Mouse (Mus musculus) hindbrain, embryonic 15.5 days (tissue): Measurements from ENCODE around the gene Saysd1. TPM values are rescaled to one million over a fixed set of nuclear protein-coding genes. Genes with fewer than 3 reads are reported as not detected.
"Not testable (repeated sequence)": the region's sequence is repeated elsewhere in the genome, so short reads cannot be mapped to it uniquely, and the experiment has no call there.

ENCODE experiments used
- ATAC-seq: fragments of 200-750 bp; cut with Nextera tagmentation; 2 replicates; pipeline ENCODE4 v1.8.0; 2017; ENCODE audit warnings: low read depth, moderate number of reproducible peaks, moderate TSS enrichment; ENCODE audit not compliant: low FRiP score
- H3K27ac ChIP-seq: fragments of 300-500 bp; sonication (generic); replicated peaks from 2 replicates; pipeline ENCODE4 v1.5.1; 2015; ENCODE audit warnings: mild to moderate bottlenecking, inconsistent platforms
- H3K27me3 ChIP-seq: fragments of 300-500 bp; sonication (generic); 2 replicates; pipeline ENCODE4 v1.6.1; 2015; ENCODE audit warnings: control low read depth, inconsistent platforms
- H3K36me3 ChIP-seq: fragments of 300-500 bp; sonication (generic); 2 replicates; pipeline ENCODE4 v1.6.1; 2015; ENCODE audit warnings: control low read depth, inconsistent platforms
- H3K4me1 ChIP-seq: fragments of 300-500 bp; sonication (generic); replicated peaks from 2 replicates; pipeline ENCODE4 v1.6.1; 2015; ENCODE audit warnings: control low read depth, inconsistent platforms
- H3K4me2 ChIP-seq: fragments of 300-500 bp; sonication (generic); 2 replicates; pipeline ENCODE4 v1.6.1; 2015; ENCODE audit warnings: moderate library complexity, mild to moderate bottlenecking, inconsistent platforms
- H3K4me3 ChIP-seq: fragments of 300-500 bp; sonication (generic); 2 replicates; pipeline ENCODE4 v1.5.1; 2015; ENCODE audit warnings: mild to moderate bottlenecking, inconsistent platforms
- H3K9ac ChIP-seq: fragments of 300-500 bp; sonication (generic); 2 replicates; pipeline ENCODE4 v1.6.1; 2015; ENCODE audit warnings: inconsistent platforms
- H3K9me3 ChIP-seq: fragments of 300-500 bp; sonication (generic); 2 replicates; pipeline ENCODE4 v1.6.1; 2016; ENCODE audit warnings: control low read depth, inconsistent platforms
- WGBS: fragments of 180-500 bp; shearing (Covaris S2); methylation state at CpG from one replicate; pipeline ENCODE4 v1.1.7; 2015; 5-methylcytosine and 5-hydroxymethylcytosine counted together
- polyA plus RNA-seq: library from polyadenylated mRNA; unstranded; fragments of >200 nt; fragmentation: Nextera tagmentation; extraction: Ambion mirVana; gene quantifications from 2 replicates; pipeline ENCODE4 v1.2.1, GENCODE M21; 2015

The Saysd1 gene
- polyA plus RNA-seq, 1 experiment from 2014 or later = 12.1 TPM

DNA sequence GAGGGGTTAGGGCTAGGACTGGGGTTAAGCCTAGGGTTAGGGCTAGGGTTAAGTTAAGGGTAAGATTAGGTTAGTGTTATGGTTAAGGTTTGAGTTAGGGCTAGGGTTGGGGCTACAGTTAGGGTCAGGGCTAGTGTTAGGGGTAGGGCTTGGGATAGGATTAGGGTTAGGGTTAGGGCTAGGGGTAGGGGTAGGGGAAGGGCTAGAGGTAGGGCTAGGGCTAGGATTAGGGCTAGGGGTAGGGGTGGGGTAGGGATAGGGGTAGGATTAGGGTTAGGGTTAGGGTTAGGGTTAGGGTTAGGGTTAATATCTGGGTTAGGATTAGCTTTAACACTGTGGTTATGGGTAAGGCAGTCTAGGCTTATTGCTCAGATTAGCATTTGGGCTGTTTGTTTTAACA lies 73.6 kb downstream of the Saysd1 start:
- Histone ChIP-seq H3K36me3 (no peaks in the 10 kb centered on the region), H3K4me3 (no peak overlapping the region), H3K9me3 (no peaks in the 10 kb centered on the region), H3K27ac (no peak overlapping the region), H3K9ac (no peak overlapping the region), H3K4me2 (no peak overlapping the region), H3K27me3 (no peaks in the 10 kb centered on the region), H3K4me1 (0 out of 2 replicates have a peak, but pooled peaks cover 3% of the 10 kb centered on the region)
- ATAC-seq = no peak

DNA sequence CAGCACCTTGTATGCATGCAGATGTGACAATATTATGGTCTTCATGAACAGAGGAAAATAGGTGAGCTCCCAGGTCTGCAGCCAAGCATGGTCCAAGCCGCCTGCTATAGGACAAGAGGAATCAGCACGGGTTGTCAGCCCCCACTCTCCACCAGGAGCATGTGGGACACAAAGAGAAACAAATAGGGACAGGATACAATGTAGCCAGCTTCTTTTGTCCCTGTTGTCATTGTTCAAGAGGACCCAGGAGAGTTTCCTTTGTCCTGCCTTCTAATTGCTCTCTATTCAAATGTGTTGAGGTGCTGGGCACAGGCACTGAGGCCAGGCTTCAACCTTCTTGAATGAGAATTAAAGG lies 89.9 kb downstream of the Saysd1 start:
- ATAC-seq = peak; percentile 70
- no peaks in the 10 kb centered on the region for H3K27me3 ChIP-seq
- peaks cover 18% of the 10 kb centered on the region for H3K4me1 ChIP-seq
- H3K4me3 ChIP-seq = no peak overlapping the region
- H3K4me2 ChIP-seq = no peak overlapping the region
- 4% methylated on average over 2 of the region's 2 CpGs for WGBS
- H3K27ac ChIP-seq = peak overlapping the region; percentile 77
- H3K36me3 ChIP-seq = no peaks in the 10 kb centered on the region
- H3K9me3 ChIP-seq = no peaks in the 10 kb centered on the region
- no peak overlapping the region for H3K9ac ChIP-seq

DNA sequence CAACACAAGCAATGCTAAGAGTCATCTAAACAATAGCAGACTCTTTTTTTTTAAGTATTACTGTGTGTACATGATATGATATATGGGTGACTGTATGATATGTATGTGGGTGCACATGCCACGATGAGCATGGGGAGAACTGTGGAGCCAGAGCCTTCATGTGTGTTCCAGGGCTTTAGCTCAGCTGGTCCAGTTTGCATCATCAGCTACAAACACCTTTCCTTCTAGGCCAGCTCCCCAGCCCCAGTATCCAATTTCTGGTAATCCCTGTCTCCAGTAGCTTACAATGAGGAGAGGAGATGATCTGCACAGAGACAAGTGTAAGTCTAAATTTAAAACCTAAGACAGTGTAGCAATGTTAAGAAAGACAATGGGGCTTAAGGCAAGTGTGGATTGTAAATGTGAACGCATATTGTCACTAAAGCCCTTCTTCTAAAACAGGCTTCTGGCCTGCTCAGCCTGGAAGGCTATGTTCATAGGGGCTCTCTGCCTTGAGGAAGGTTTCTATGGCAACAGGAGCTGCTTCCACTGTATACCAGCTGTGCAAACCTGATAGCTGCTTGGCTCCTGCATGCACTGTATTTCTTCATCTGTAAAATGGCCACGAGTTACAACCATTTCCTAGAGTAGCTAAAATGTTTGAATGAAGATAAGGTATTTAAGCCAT lies 90.4 kb downstream of the Saysd1 start:
- H3K9ac ChIP-seq = no peak overlapping the region
- peaks cover 18% of the 10 kb centered on the region for H3K4me1 ChIP-seq
- no peak overlapping the region for H3K4me2 ChIP-seq
- peak overlapping the region; percentile 77 for H3K27ac ChIP-seq
- no peaks in the 10 kb centered on the region for H3K36me3 ChIP-seq
- 31% methylated on average over 3 of the region's 3 CpGs for WGBS
- no peak overlapping the region for H3K4me3 ChIP-seq
- no peaks in the 10 kb centered on the region for H3K9me3 ChIP-seq
- peak; percentile 98 for ATAC-seq
- no peaks in the 10 kb centered on the region for H3K27me3 ChIP-seq

DNA sequence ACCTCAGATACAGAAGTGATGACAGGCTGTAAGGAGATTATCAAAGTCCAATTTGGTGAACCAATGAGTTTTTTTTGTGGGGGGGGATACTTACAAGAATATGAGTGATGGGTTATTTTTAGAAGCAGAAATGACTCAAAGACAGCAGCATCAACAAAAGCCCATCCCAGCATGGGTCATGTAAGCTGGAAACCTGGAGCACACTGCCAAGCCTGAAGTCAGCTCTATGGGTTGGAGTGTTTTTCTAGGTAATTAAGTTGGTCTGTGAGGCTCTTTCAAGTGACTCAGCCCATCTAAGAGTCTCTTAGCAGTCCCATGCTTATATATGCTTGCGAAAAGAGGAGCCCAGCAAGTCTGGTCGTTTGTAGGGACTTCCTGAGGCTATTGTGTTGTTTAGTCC lies 91.0 kb downstream of the Saysd1 start:
- peaks cover 18% of the 10 kb centered on the region for H3K4me1 ChIP-seq
- H3K4me2 ChIP-seq = no peak overlapping the region
- H3K9me3 ChIP-seq = no peaks in the 10 kb centered on the region
- no peak overlapping the region for H3K4me3 ChIP-seq
- WGBS = 54% methylated on average over 2 of the region's 2 CpGs
- H3K27me3 ChIP-seq = no peaks in the 10 kb centered on the region
- no peaks in the 10 kb centered on the region for H3K36me3 ChIP-seq
- H3K27ac ChIP-seq = peak overlapping the region; percentile 77
- no peak for ATAC-seq
- H3K9ac ChIP-seq = no peak overlapping the region

DNA sequence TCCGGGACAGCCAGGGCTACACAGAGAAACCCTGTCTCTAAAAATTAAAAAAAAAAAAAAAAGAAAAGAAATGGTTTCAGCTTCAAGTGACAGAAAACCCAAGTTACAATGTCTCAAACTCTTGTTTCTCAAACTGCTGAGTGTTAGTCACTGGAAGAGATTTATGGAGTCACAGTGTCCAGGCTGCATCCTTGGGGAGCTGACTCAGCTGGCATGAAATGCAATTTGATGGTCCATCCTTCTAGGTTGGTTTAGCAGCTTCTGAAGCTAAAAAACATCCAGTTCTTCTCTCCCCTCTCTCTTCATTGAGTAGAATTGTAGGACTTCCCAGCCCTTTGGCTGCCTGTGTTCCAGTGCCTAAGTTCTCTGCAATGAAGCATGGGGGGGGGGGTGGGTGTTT lies 94.3 kb downstream of the Saysd1 start:
- no peak overlapping the region for H3K27ac ChIP-seq
- no peak for ATAC-seq

DNA sequence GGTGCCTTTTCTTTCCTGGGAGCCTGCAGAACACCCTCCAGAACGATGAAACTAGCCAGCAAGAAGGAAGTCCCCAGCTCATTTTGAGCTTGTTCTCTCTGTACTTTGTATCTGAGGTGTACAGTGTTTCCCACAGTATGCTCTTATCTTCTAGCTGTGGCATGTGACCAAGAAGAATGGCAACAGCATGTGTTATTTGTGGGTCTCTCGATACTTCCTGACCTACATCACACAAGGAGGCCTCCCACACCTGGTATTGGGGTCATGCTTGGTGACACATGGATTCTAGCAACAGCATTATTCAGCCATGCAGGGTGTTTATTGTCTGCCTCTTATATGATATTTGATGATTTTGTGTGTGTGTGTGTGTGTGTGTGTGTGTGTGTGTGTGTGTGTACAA lies 96.5 kb downstream of the Saysd1 start:
- Histone ChIP-seq H3K9me3 (no peaks in the 10 kb centered on the region), H3K4me2 (no peak overlapping the region), H3K27ac (no peak overlapping the region), H3K4me1 (no peaks in the 10 kb centered on the region), H3K9ac (no peak overlapping the region), H3K4me3 (no peak overlapping the region), H3K27me3 (no peaks in the 10 kb centered on the region), H3K36me3 (no peaks in the 10 kb centered on the region)
- ATAC-seq = no peak
- 83% methylated on average over 2 of the region's 2 CpGs for WGBS

More for the DNA sequence above, 94.3 kb downstream of the Saysd1 start:
- Histone ChIP-seq H3K4me2 (no peak overlapping the region), H3K9ac (no peak overlapping the region), H3K36me3 (no peaks in the 10 kb centered on the region), H3K9me3 (no peaks in the 10 kb centered on the region), H3K4me1 (peaks cover 17% of the 10 kb centered on the region), H3K4me3 (no peak overlapping the region), H3K27me3 (no peaks in the 10 kb centered on the region)
- WGBS = 100% methylated on average over 1 of the region's 1 CpGs

DNA sequence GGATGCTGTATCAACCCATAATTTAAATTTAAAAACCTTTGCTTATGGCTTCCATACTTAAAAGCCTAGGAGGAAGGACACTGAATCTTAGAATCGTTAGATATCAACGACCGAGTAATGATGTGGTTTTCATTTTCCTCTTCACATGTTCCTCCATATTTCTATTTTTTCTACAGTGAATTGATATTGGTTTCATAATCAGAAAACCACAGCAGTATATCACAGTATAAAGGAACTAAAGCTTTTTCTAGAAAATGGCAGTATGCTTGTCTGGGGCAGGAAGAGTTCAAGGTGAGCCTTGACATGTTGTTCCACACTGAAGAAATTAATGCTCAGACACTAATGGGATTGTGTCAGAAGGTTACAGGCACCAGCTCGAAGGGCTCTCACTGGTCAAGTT lies 97.4 kb downstream of the Saysd1 start:
- no peak overlapping the region for H3K27ac ChIP-seq
- WGBS = 93% methylated on average over 4 of the region's 4 CpGs
- no peak overlapping the region for H3K4me3 ChIP-seq
- no peak for ATAC-seq
- H3K4me1 ChIP-seq = no peaks in the 10 kb centered on the region
- H3K4me2 ChIP-seq = no peak overlapping the region
- H3K9me3 ChIP-seq = no peaks in the 10 kb centered on the region
- no peaks in the 10 kb centered on the region for H3K36me3 ChIP-seq
- no peak overlapping the region for H3K9ac ChIP-seq
- no peaks in the 10 kb centered on the region for H3K27me3 ChIP-seq

DNA sequence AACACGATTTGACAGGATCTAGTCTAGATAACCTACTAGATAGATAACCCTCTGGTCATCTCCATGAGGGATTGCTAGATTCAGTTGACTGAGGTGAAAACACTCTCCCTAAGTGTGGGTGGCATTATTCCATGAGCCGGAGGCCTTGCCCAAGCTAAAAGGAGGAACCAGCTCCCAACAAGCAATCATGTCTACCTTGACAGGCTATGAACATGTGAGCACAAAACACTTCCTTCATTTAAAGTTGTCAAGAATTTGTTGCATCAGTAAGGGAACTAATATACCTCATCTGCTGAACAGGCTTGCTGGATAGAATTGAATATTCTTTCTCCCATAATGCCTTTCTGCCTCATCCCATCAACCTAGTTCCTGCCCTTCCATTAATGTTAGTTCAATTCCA lies 98.5 kb downstream of the Saysd1 start:
- no peaks in the 10 kb centered on the region for H3K4me1 ChIP-seq
- no peak for ATAC-seq
- no peaks in the 10 kb centered on the region for H3K27me3 ChIP-seq
- no peak overlapping the region for H3K9ac ChIP-seq
- WGBS = 95% methylated on average over 2 of the region's 2 CpGs
- no peak overlapping the region for H3K4me2 ChIP-seq
- H3K4me3 ChIP-seq = no peak overlapping the region
- no peak overlapping the region for H3K27ac ChIP-seq
- no peaks in the 10 kb centered on the region for H3K9me3 ChIP-seq
- H3K36me3 ChIP-seq = no peaks in the 10 kb centered on the region

DNA sequence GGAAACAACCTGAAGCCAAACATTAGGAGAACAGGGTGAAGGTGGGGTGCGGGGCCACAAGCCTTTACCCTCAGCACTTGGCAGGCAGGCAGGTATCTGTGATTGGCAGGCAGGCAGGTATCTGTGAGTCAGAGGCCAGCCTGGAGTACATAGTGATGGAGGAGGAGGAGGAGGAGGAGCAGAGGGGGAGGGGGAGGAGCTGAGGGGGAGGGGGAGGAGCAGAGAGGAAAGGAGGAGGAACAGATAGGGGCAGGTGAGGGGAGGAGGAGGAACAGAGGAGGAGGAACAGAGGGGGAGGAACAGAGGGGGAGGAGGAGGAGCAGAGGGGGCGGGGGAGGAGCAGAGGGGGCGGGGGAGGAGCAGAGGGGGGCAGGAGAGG lies 105.6 kb downstream of the Saysd1 start:
- Histone ChIP-seq H3K27ac (no peak overlapping the region), H3K4me1 (no peaks in the 10 kb centered on the region), H3K9me3 (no peaks in the 10 kb centered on the region), H3K9ac (no peak overlapping the region), H3K4me3 (no peak overlapping the region), H3K36me3 (no peaks in the 10 kb centered on the region), H3K27me3 (no peaks in the 10 kb centered on the region), H3K4me2 (no peak overlapping the region)
- no peak for ATAC-seq
- 60% methylated on average over 1 of the region's 3 CpGs for WGBS

DNA sequence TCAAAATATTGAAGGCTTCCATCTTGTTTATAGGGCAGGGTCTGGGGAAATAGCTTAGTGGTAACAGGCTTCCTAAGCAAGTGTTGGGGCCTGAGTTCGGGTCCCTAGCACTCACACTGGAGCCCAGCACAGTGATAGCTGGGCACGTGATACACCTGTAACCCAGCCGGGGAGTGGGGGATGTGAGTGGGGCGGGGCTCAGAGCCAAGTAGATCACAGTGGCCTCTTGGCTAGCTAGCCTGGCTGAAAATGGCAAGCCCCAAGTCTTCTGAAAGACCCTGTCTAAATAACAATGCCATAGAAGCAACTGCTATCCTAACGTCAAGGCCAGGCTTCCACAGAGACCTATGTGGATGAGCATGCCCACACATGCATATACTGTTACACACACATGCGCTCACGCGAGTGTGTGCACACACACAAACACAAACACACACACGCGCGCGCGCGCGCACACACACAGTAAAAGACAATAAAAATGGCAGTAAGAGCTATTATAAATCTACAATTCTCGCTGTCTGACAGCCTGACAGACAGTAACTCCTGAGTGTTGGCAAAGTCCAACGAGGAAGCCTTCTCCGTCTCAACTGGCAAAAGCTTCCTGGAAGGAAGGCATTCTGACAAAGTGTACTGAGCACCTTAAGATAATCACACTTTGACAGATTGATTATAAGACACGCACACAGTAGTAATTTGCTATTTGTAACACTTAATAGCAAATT lies 106.2 kb downstream of the Saysd1 start:
- no peaks in the 10 kb centered on the region for H3K9me3 ChIP-seq
- H3K27ac ChIP-seq = no peak overlapping the region
- 78% methylated on average over 19 of the region's 19 CpGs for WGBS
- ATAC-seq = no peak
- no peaks in the 10 kb centered on the region for H3K27me3 ChIP-seq
- H3K4me1 ChIP-seq = no peaks in the 10 kb centered on the region
- no peak overlapping the region for H3K9ac ChIP-seq
- no peak overlapping the region for H3K4me2 ChIP-seq
- H3K36me3 ChIP-seq = no peaks in the 10 kb centered on the region
- no peak overlapping the region for H3K4me3 ChIP-seq

DNA sequence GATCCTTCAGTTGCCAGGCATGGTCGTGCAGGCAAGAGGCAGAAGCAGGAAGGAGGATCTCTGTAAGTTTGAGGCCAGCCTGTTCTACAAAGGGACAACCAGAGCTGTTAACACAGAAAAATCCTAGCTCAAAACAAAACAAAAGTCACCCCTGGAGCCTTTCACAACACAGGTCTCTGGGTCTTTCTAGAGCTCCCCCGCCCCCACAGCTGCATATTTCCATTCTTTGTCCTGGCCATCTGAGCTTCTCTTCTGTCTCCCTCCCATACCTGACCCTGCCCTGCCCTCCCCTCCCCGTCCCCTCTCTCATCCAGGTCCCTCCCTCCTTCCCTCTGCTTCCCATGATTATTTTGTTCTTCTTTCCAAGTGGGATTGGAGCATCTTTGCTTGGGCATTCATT lies 108.7 kb downstream of the Saysd1 start:
- Histone ChIP-seq H3K4me3 (no peak overlapping the region), H3K27ac (no peak overlapping the region), H3K4me2 (no peak overlapping the region), H3K36me3 (no peaks in the 10 kb centered on the region), H3K9me3 (no peaks in the 10 kb centered on the region), H3K27me3 (no peaks in the 10 kb centered on the region), H3K4me1 (no peaks in the 10 kb centered on the region), H3K9ac (no peak overlapping the region)
- no peak for ATAC-seq
- 21% methylated on average over 3 of the region's 3 CpGs for WGBS

DNA sequence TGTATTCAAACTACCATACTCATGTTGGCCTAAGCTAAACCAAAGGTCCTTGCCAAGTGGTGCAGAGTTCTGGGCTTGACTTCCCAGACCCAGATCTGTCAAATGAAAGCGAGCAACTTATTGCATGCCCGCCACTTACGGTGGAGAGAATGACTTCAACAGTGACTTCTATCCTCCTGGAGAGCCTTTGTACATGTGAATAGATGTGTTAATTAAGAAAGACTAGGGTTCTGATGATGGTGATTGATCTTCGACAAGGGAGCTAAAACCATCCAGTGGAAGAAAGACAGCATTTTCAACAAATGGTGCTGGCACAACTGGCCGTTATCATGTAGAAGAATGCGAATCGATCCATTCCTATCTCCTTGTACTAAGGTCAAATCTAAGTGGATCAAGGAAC lies 110.9 kb downstream of the Saysd1 start:
- H3K27ac ChIP-seq, H3K4me3 ChIP-seq, H3K4me1 ChIP-seq, H3K27me3 ChIP-seq, H3K9ac ChIP-seq, H3K36me3 ChIP-seq, H3K4me2 ChIP-seq, ATAC-seq, H3K9me3 ChIP-seq: not testable (repeated sequence)
- 76% methylated on average over 7 of the region's 7 CpGs for WGBS
